In the genomic region with DNA sequence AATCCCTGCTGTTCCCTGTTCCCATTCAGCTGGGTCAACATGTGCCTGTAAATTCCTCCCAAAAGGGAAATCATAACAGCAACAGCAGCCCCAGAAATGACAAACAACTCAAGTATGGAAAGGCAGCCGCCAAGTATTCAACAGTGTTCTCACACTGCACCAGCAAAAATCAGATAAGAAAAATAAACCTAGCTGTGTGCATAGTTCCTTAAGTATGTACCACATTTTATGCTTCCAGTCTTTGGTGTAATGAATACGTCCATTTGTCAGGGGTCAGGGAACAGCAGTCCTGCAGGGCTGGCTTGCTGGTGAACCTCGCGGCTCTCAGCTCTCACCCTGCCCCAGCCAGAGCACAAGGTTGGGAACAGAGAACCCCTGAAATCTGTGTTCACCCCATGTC, we compare ENCODE assay signal across 14 mouse cellular contexts.
DNase-seq lines count a peak whose midpoint lies in the region; TF ChIP-seq lines count a peak whose summit lies in the region.
"Had no signal": no experiment of that assay in that cellular context is flagged by ENCODE, and none has a peak within 500 bp of the region (broad histone marks: within the 10 kb centered on the region; RNA-seq: fewer than 3 reads in every experiment).

No protein-coding gene starts in this region.

- H3K4me1 ChIP-seq in embryonic fibroblast, embryonic 13.5 days (ENCODE audit: control insufficient read depth, insufficient read depth, low read length), result peaks cover 14% of the 10 kb centered on the region
- H3K4me1 ChIP-seq in cerebellum, adult 2 months (ENCODE audit: control insufficient read depth, insufficient read depth, low read length), result no peaks in the 10 kb centered on the region; the same call in 1 of the 2 replicates
- H3K4me1 ChIP-seq: embryonic facial prominence, embryonic 12.5 days; heart, embryonic 10.5 days had no signal

- TF ChIP-seq POLR2A in embryonic fibroblast, embryonic 13.5 days (IDR thresholded peaks at IDR 0.05; ENCODE audit: low read depth, low read length), result no peak
- TF ChIP-seq POLR2A in cerebellum, adult 2 months (IDR thresholded peaks at IDR 0.05; ENCODE audit: borderline replicate concordance, insufficient read depth, low read length), result no peak

- no peak for TF ChIP-seq CTCF in gastrocnemius, adult 2 months (IDR thresholded peaks at IDR 0.05)
- TF ChIP-seq CTCF in embryonic fibroblast, embryonic 13.5 days (IDR thresholded peaks at IDR 0.05; ENCODE audit: borderline replicate concordance, insufficient read depth, low read length), result no peak
- TF ChIP-seq CTCF in cerebellum, adult 2 months (IDR thresholded peaks at IDR 0.05; ENCODE audit: borderline replicate concordance, insufficient read depth, low read depth, low read length), result no peak

- H3K4me3 ChIP-seq in gastrocnemius, adult 2 months, result no peak overlapping the region
- no peak overlapping the region for H3K4me3 ChIP-seq in embryonic fibroblast, embryonic 13.5 days (ENCODE audit: insufficient read depth, low read length)
- H3K4me3 ChIP-seq in cerebellum, adult 2 months (replicated peaks; ENCODE audit: insufficient read depth, low read depth, low read length), result no peak overlapping the region
- H3K4me3 ChIP-seq: embryonic facial prominence, embryonic 12.5 days; heart, embryonic 10.5 days had no signal

- no peak for DNase-seq in gastrocnemius, adult 2 months
- DNase-seq in gastrocnemius, postnatal 36 days, result no peak
- peak; percentile 9 to 27 for DNase-seq in kidney, postnatal 36 days
- DNase-seq in lung, postnatal 25 days (ENCODE audit: low spot score), result peak; percentile 65
- DNase-seq in cerebellum, adult 2 months, result no peak
- no peak for DNase-seq in left cerebral cortex, postnatal 36 days (ENCODE audit: low spot score in 2 of 2)
- no peak for DNase-seq in layer of hippocampus, adult 8-10 months (ENCODE audit: low spot score in 2 of 2)
- DNase-seq: adrenal gland, postnatal 36 days; cerebellum, postnatal 36 days; layer of hippocampus, adult 9-11 months had no signal

- 83% methylated on average over 4 of the region's 4 CpGs for WGBS in cerebellum, adult 2 months

- H3K27ac ChIP-seq in gastrocnemius, adult 2 months, result peak overlapping the region; percentile 16; the same call in 1 of the 2 replicates
- H3K27ac ChIP-seq in embryonic fibroblast, embryonic 13.5 days (ENCODE audit: insufficient read depth, low read length), result peak overlapping the region; percentile 79
- no peak overlapping the region for H3K27ac ChIP-seq in cerebellum, adult 2 months (ENCODE audit: insufficient read depth, low read length)
- H3K27ac ChIP-seq: embryonic facial prominence, embryonic 12.5 days; heart, embryonic 10.5 days; liver, embryonic 14.5 days had no signal

- intact Hi-C loops in gastrocnemius, adult 2 months (cut with DNase I), result no loop called here
- intact Hi-C loops in gastrocnemius, postnatal 36 days (cut with DNase I), result no loop called here
- intact Hi-C loops in left cerebral cortex, postnatal 36 days (cut with DNase I), result no loop called here

- H3K27me3 ChIP-seq in cerebellum, adult 2 months (ENCODE audit: control insufficient read depth, insufficient read depth, low read length), result no peaks in the 10 kb centered on the region
- H3K27me3 ChIP-seq: embryonic facial prominence, embryonic 12.5 days had no signal

Comparison
In these comparisons a context has a peak if more than half of its experiments do, and no peak if none do; other contexts are left out.
1. DNase-seq: peak in kidney, postnatal 36 days (2 of 2) and lung, postnatal 25 days (single experiment); none in gastrocnemius, adult 2 months (single experiment), gastrocnemius, postnatal 36 days (0 of 2), cerebellum, adult 2 months (0 of 2), left cerebral cortex, postnatal 36 days (0 of 2) and layer of hippocampus, adult 8-10 months (0 of 2).